Mouse (Mus musculus) ZHBTc4 (cell line): Measurements from ENCODE around the gene Astn1.

Source experiments
- DNase-seq: peaks from one replicate; pipeline ENCODE4 v3.0.0-alpha.2; 2011; ENCODE audit warnings: low read depth, low spot score

Gene Astn1

GRCm38 (mm10) chr1:158516558-158516957, 154.5 kb downstream of the Astn1 start:
- DNase-seq: no peak

GRCm38 (mm10) chr1:158536195-158536594, 174.1 kb downstream of the Astn1 start:
- DNase-seq: no peak

GRCm38 (mm10) chr1:158536867-158537266, 174.8 kb downstream of the Astn1 start:
- DNase-seq: peak; percentile 1

GRCm38 (mm10) chr1:158545095-158545494, 183.0 kb downstream of the Astn1 start:
- DNase-seq: no peak

GRCm38 (mm10) chr1:158546513-158546912, 184.4 kb downstream of the Astn1 start:
- no peak for DNase-seq

GRCm38 (mm10) chr1:158547592-158548211, 185.6 kb downstream of the Astn1 start:
- no peak for DNase-seq

GRCm38 (mm10) chr1:158548319-158548718, 186.2 kb downstream of the Astn1 start:
- DNase-seq: no peak

GRCm38 (mm10) chr1:158549616-158550015, 187.5 kb downstream of the Astn1 start:
- no peak for DNase-seq

GRCm38 (mm10) chr1:158551951-158552350, 189.9 kb downstream of the Astn1 start:
- peak; percentile 2 for DNase-seq

- DNase-seq: no peak
These were observed 191.3 kb downstream of the Astn1 start for GRCm38 (mm10) chr1:158553341-158553740.

GRCm38 (mm10) chr1:158554020-158554505, 192.0 kb downstream of the Astn1 start:
- no peak for DNase-seq

GRCm38 (mm10) chr1:158573168-158573567, 211.1 kb downstream of the Astn1 start:
- DNase-seq: no peak

GRCm38 (mm10) chr1:158573597-158573996, 211.5 kb downstream of the Astn1 start:
- no peak for DNase-seq

GRCm38 (mm10) chr1:158575997-158576396, 213.9 kb downstream of the Astn1 start:
- no peak for DNase-seq

GRCm38 (mm10) chr1:158581806-158582205, 219.7 kb downstream of the Astn1 start:
- no peak for DNase-seq

- DNase-seq: no peak
These were observed 226.8 kb downstream of the Astn1 start for GRCm38 (mm10) chr1:158588903-158589302.

GRCm38 (mm10) chr1:158596726-158597448, 234.8 kb downstream of the Astn1 start:
- peak; percentile 62 for DNase-seq

GRCm38 (mm10) chr1:158597996-158598395, 235.9 kb downstream of the Astn1 start:
- peak; percentile 56 for DNase-seq

GRCm38 (mm10) chr1:158599435-158599834, 237.4 kb downstream of the Astn1 start:
- DNase-seq: no peak

- no peak for DNase-seq
These were observed 241.0 kb downstream of the Astn1 start for GRCm38 (mm10) chr1:158603056-158603455.

- no peak for DNase-seq
These were observed 242.1 kb downstream of the Astn1 start for GRCm38 (mm10) chr1:158604149-158604548.

- no peak for DNase-seq
These were observed 243.5 kb downstream of the Astn1 start for GRCm38 (mm10) chr1:158605597-158605996.

- DNase-seq: no peak
These were observed 244.3 kb downstream of the Astn1 start for GRCm38 (mm10) chr1:158606324-158606723.
